Mouse (Mus musculus) CH12.LX (cell line): Measurements from ENCODE around the gene Ptgir.

Experiments used
- CTCF ChIP-seq, 2 experiments: IDR thresholded peaks in 1 of 2; conservative IDR thresholded peaks in 1 of 2; 2 replicates each; pipeline ENCODE4 v1.5.1; 2011 to 2012; ENCODE audit warnings: low read depth in 2 of 2, low read length in 2 of 2, improper control_type of control experiment in 1 of 2, inconsistent platforms in 1 of 2, mild to moderate bottlenecking in 1 of 2, moderate library complexity in 1 of 2
- E2F4 ChIP-seq: IDR thresholded peaks from 2 replicates; pipeline ENCODE4 v1.6.1; 2011; ENCODE audit warnings: low read depth, low read length, improper control_type of control experiment; ENCODE audit not compliant: insufficient replicate concordance
- EP300 ChIP-seq: IDR thresholded peaks from 2 replicates; pipeline ENCODE4 v1.6.1; 2011; ENCODE audit warnings: low read length, improper control_type of control experiment
- GABPA ChIP-seq: IDR thresholded peaks from 2 replicates; pipeline ENCODE4 v1.6.1; 2012; ENCODE audit warnings: low read depth, low read length, improper control_type of control experiment, inconsistent platforms; ENCODE audit not compliant: insufficient replicate concordance
- MAX ChIP-seq: IDR thresholded peaks from 2 replicates; pipeline ENCODE4 v1.6.1; 2011; ENCODE audit warnings: low read length, improper control_type of control experiment
- MYC ChIP-seq: IDR thresholded peaks from 2 replicates; pipeline ENCODE4 v1.6.1; 2011; ENCODE audit warnings: low read depth, mild to moderate bottlenecking, improper control_type of control experiment, low read length
- NELFE ChIP-seq: IDR thresholded peaks from 2 replicates; pipeline ENCODE4 v1.6.1; 2011; ENCODE audit warnings: low read depth, low read length, improper control_type of control experiment
- NRF1 ChIP-seq: IDR thresholded peaks from 2 replicates; pipeline ENCODE4 v1.6.1; 2014; ENCODE audit warnings: low read depth, mild to moderate bottlenecking, inconsistent platforms, low read length, improper control_type of control experiment, moderate library complexity
- PAX5 ChIP-seq: IDR thresholded peaks from 2 replicates; pipeline ENCODE4 v1.6.1; 2012; ENCODE audit warnings: low read length, inconsistent platforms, mixed read lengths
- POLR2A ChIP-seq: IDR thresholded peaks from 2 replicates; pipeline ENCODE4 v1.6.1; 2011; ENCODE audit warnings: low read depth, mild to moderate bottlenecking, improper control_type of control experiment, low read length
- SIN3A ChIP-seq: IDR thresholded peaks from 2 replicates; pipeline ENCODE4 v1.6.1; 2012; ENCODE audit warnings: low read length, improper control_type of control experiment, inconsistent platforms
- TCF12 ChIP-seq: IDR thresholded peaks from 2 replicates; pipeline ENCODE4 v1.6.1; 2014; ENCODE audit warnings: low read depth, mild to moderate bottlenecking, inconsistent platforms, low read length, improper control_type of control experiment
- UBTF ChIP-seq: IDR thresholded peaks from 2 replicates; pipeline ENCODE4 v1.6.1; 2012; ENCODE audit warnings: low read depth, mild to moderate bottlenecking, inconsistent platforms, low read length, improper control_type of control experiment, moderate library complexity
- USF2 ChIP-seq: conservative IDR thresholded peaks from 2 replicates; pipeline ENCODE4 v1.6.1; 2011; ENCODE audit warnings: low read depth, low read length, improper control_type of control experiment

DNA sequence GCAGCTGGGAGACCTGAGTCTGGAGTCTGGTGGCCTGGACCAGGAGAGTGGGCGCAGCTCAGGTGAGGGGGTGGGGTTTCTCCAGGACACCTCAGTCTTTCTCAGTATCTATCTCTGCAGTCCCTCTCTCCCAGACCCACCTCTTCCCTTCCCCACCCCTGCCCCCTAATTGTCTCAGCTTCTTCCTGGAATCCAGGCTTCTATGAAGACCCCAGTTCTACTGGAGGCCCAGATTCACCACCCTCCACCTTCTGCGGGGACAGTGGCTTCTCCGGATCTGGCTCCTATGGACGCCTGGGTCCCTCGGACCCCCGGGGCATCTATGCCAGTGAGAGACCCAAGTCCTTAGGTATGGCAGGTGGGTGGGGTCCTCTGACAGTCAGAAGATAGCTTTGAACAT is 23.1 kb upstream of the Ptgir start:
- TF ChIP-seq MAX (no peak), PAX5 (no peak), NRF1 (no peak), MYC (no peak), POLR2A (no peak), CTCF (conservative IDR thresholded peaks at IDR 0.05 in 1 of 2, IDR thresholded peaks at IDR 0.05 in 1 of 2; ENCODE audit: low read depth in 2 of 2, low read length in 2 of 2) (no peak), USF2 (no peak), NELFE (no peak), SIN3A (no peak), TCF12 (no peak), EP300 (no peak), UBTF (no peak), GABPA (no peak), E2F4 (no peak)
